ENCODE assay signal across 20 mouse cellular contexts in genomic region chr17:64578346-64578745, GRCm38 (mm10). TPM values are rescaled to one million over a fixed set of nuclear protein-coding genes. Genes with fewer than 3 reads are reported as not detected.
DNase-seq lines count a peak whose midpoint lies in the region; TF ChIP-seq lines count a peak whose summit lies in the region.
"Had no signal": no experiment of that assay in that cellular context is flagged by ENCODE, and none has a peak within 500 bp of the region (broad histone marks: within the 10 kb centered on the region; RNA-seq: fewer than 3 reads in every experiment).

No protein-coding gene starts in this region.

- no peaks in the 10 kb centered on the region for H3K4me1 ChIP-seq in olfactory bulb, adult 2 months (ENCODE audit: control insufficient read depth, insufficient read depth, low read length)
- H3K4me1 ChIP-seq: limb, embryonic 10.5 days; neural tube, embryonic 12.5 days had no signal

- WGBS in olfactory bulb, adult 2 months, result 23% methylated on average over 4 of the region's 4 CpGs

- H3K4me3 ChIP-seq in layer of hippocampus, adult 2 months, result no peak overlapping the region
- no peak overlapping the region for H3K4me3 ChIP-seq in olfactory bulb, adult 2 months (ENCODE audit: insufficient read depth, low read depth, low read length)
- H3K4me3 ChIP-seq: embryonic facial prominence, embryonic 13.5 days; forebrain, embryonic 15.5 days; limb, embryonic 10.5 days; liver, embryonic 12.5 days; neural tube, embryonic 12.5 days had no signal

- no peak for TF ChIP-seq POLR2A in olfactory bulb, adult 2 months (IDR thresholded peaks at IDR 0.05; ENCODE audit: insufficient read depth, low read depth, low read length)

- no peak for DNase-seq in layer of hippocampus, adult 2 months (ENCODE audit: low spot score in 2 of 2)
- DNase-seq in layer of hippocampus, postnatal 14 days (ENCODE audit: low spot score in 2 of 2), result no peak
- peak; percentile 39 for DNase-seq in right cerebral cortex, adult 18-20 months
- DNase-seq in right cerebral cortex, postnatal 14 days, result no peak
- no peak for DNase-seq in adrenal gland, postnatal 10 days
- no peak for DNase-seq in yolk sac, embryonic 10.5 days (ENCODE audit: low spot score)
- DNase-seq: cerebellum, adult 8-10 months; gastrocnemius, postnatal 36 days; kidney, adult 11 months; layer of hippocampus, postnatal 36 days; lung, adult 2 months; lung, postnatal 4 days; right cerebral cortex, postnatal 4 days; thymus, postnatal 36 days had no signal

- TF ChIP-seq CTCF in layer of hippocampus, adult 2 months (conservative IDR thresholded peaks at IDR 0.05), result peak; percentile 31; the same call in 1 of the 2 replicates
- TF ChIP-seq CTCF in olfactory bulb, adult 2 months (IDR thresholded peaks at IDR 0.05; ENCODE audit: insufficient read depth, low read depth, low read length), result no peak

- peak overlapping the region; percentile 80; the same call in 1 of the 2 replicates for H3K27ac ChIP-seq in layer of hippocampus, adult 2 months
- H3K27ac ChIP-seq in olfactory bulb, adult 2 months (ENCODE audit: insufficient read depth, low read depth, low read length), result peak overlapping the region; percentile 40; the same call in 1 of the 2 replicates
- H3K27ac ChIP-seq: embryonic facial prominence, embryonic 13.5 days; forebrain, embryonic 15.5 days; limb, embryonic 10.5 days; liver, embryonic 12.5 days; neural tube, embryonic 12.5 days had no signal

RNA-seq across cellular contexts. Expression of gene Man2a1, which starts 22.2 kb away (rescaled TPM):
- 10 to 100 TPM; 14.6 to 16.2 TPM for total RNA-seq in layer of hippocampus, adult 2 months (2021)
- total RNA-seq in layer of hippocampus, postnatal 14 days (2021), result 10 to 100 TPM; 14.2 to 18.8 TPM
- polyA plus RNA-seq in olfactory bulb, adult 2 months (2012; ENCODE audit: insufficient read depth, insufficient read length, low replicate concordance, missing spikeins), result not detected in 2 replicates
- 100 to 1,000 TPM in 1 of 2 experiments, 10 to 100 TPM in 1; 87.4 to 125 TPM for total RNA-seq in adrenal gland, postnatal 10 days (2021)

Comparison
In these comparisons a context has a peak if more than half of its experiments do, and no peak if none do; other contexts are left out.
1. RNA of gene Man2a1, which starts 22.2 kb away (total RNA-seq): 87.4 to 125 TPM in adrenal gland, postnatal 10 days; 14.2 to 18.8 TPM in layer of hippocampus, postnatal 14 days and 14.6 to 16.2 TPM in layer of hippocampus, adult 2 months; every median in the first group is over 4 times any median in the second.